In the genomic region with DNA sequence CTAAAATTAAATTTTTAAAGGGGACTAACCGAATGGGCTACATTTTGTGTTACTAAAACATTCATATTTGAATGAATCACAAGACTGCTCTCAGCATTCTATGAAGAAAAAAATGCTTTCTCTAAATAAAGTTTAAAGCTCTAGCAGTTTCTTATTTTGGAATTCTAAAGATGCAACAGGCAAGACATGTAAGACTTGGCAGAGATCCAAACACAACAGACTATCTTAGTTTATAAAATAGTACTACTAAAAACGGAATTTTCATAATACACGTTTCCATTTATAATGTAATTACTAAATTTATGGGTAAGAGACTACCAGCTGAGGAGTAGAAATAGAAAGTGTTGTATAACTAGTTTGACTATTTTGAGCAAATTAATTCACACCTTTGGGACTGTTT, we compare ENCODE assay signal across 33 mouse cellular contexts. TPM values are rescaled to one million over a fixed set of nuclear protein-coding genes. Genes with fewer than 3 reads are reported as not detected.
DNase-seq lines count a peak whose midpoint lies in the region; ATAC-seq and TF ChIP-seq lines count a peak whose summit lies in the region.
"Had no signal": no experiment of that assay in that cellular context is flagged by ENCODE, and none has a peak within 500 bp of the region (broad histone marks: within the 10 kb centered on the region; RNA-seq: fewer than 3 reads in every experiment).

No protein-coding gene starts in this region.

- WGBS in forebrain, embryonic 14.5 days, result 91% methylated on average over 3 of the region's 3 CpGs
- 71% methylated on average over 3 of the region's 3 CpGs for WGBS in forebrain, embryonic 16.5 days
- 57% methylated on average over 3 of the region's 3 CpGs for WGBS in kidney, adult 2 months
- 40% methylated on average over 3 of the region's 3 CpGs for WGBS in lung, postnatal 0 days

- no peaks in the 10 kb centered on the region for H3K36me3 ChIP-seq in forebrain, embryonic 14.5 days (ENCODE audit: control insufficient read depth, insufficient read depth, low read length)
- H3K36me3 ChIP-seq in forebrain, embryonic 16.5 days (ENCODE audit: control insufficient read depth, insufficient read depth), result 0 out of 2 replicates have a peak, but pooled peaks cover 2% of the 10 kb centered on the region
- peaks cover 2% of the 10 kb centered on the region; the same call in 1 of the 2 replicates for H3K36me3 ChIP-seq in kidney, adult 2 months (ENCODE audit: control insufficient read depth, insufficient read depth, low read length)
- H3K36me3 ChIP-seq in lung, postnatal 0 days (ENCODE audit: insufficient read depth, low read length), result no peaks in the 10 kb centered on the region
- H3K36me3 ChIP-seq: limb, embryonic 15.5 days; neural tube, embryonic 15.5 days had no signal

- H3K27ac ChIP-seq in forebrain, embryonic 14.5 days (ENCODE audit: low read depth, low read length), result no peak overlapping the region
- H3K27ac ChIP-seq in forebrain, embryonic 16.5 days (ENCODE audit: low read length), result no peak overlapping the region
- no peak overlapping the region for H3K27ac ChIP-seq in kidney, adult 2 months (ENCODE audit: insufficient read depth, low read depth, low read length)
- H3K27ac ChIP-seq in lung, postnatal 0 days (ENCODE audit: low read length), result no peak overlapping the region
- H3K27ac ChIP-seq: hindbrain, embryonic 14.5 days; limb, embryonic 15.5 days; liver, embryonic 13.5 days; midbrain, embryonic 12.5 days; neural tube, embryonic 15.5 days; stomach, postnatal 0 days had no signal

- no peak overlapping the region for H3K4me2 ChIP-seq in forebrain, embryonic 14.5 days (ENCODE audit: low read length)
- H3K4me2 ChIP-seq in forebrain, embryonic 16.5 days (ENCODE audit: low read length), result no peak overlapping the region
- H3K4me2 ChIP-seq in lung, postnatal 0 days (replicated peaks; ENCODE audit: low read depth, low read length), result no peak overlapping the region
- H3K4me2 ChIP-seq: heart, embryonic 12.5 days; hindbrain, embryonic 14.5 days; limb, embryonic 15.5 days; liver, embryonic 13.5 days; midbrain, embryonic 12.5 days; neural tube, embryonic 15.5 days had no signal

- H3K9ac ChIP-seq in forebrain, embryonic 14.5 days (ENCODE audit: low read length), result no peak overlapping the region
- no peak overlapping the region for H3K9ac ChIP-seq in forebrain, embryonic 16.5 days (replicated peaks; ENCODE audit: low read depth, low read length)
- no peak overlapping the region for H3K9ac ChIP-seq in lung, postnatal 0 days (replicated peaks; ENCODE audit: low read depth)
- H3K9ac ChIP-seq: heart, embryonic 12.5 days; hindbrain, embryonic 14.5 days; limb, embryonic 15.5 days; liver, embryonic 13.5 days; midbrain, embryonic 12.5 days; neural tube, embryonic 15.5 days had no signal

- no peak for TF ChIP-seq POLR2A in kidney, adult 2 months (IDR thresholded peaks at IDR 0.05; ENCODE audit: low read depth, low read length)
- no peak for TF ChIP-seq POLR2A in brain, embryonic 14.5 days (IDR thresholded peaks at IDR 0.05; ENCODE audit: borderline replicate concordance, extremely low read depth, insufficient read depth, insufficient read length, poor library complexity, severe bottlenecking)

- TF ChIP-seq EP300 in lung, postnatal 0 days (IDR thresholded peaks at IDR 0.05), result no peak

- no peak overlapping the region for H3K4me3 ChIP-seq in forebrain, embryonic 14.5 days (ENCODE audit: low read depth, low read length)
- H3K4me3 ChIP-seq in forebrain, embryonic 16.5 days (replicated peaks; ENCODE audit: low read length), result no peak overlapping the region
- H3K4me3 ChIP-seq in kidney, adult 2 months (ENCODE audit: insufficient read depth, low read depth, low read length), result no peak overlapping the region
- no peak overlapping the region for H3K4me3 ChIP-seq in lung, postnatal 0 days (ENCODE audit: low read depth, low read length)
- H3K4me3 ChIP-seq: heart, embryonic 12.5 days; limb, embryonic 15.5 days; liver, embryonic 13.5 days; midbrain, embryonic 12.5 days; neural tube, embryonic 15.5 days had no signal

- TF ChIP-seq CTCF in kidney, adult 2 months (conservative IDR thresholded peaks at IDR 0.05; ENCODE audit: insufficient read depth, insufficient read length, low read depth, low read length), result no peak
- TF ChIP-seq CTCF in lung, postnatal 0 days (IDR thresholded peaks at IDR 0.05), result no peak
- TF ChIP-seq CTCF in brain, embryonic 14.5 days (IDR thresholded peaks at IDR 0.05; ENCODE audit: borderline replicate concordance, extremely low read depth, insufficient read depth, insufficient read length), result no peak

- H3K27me3 ChIP-seq in forebrain, embryonic 14.5 days (replicated peaks; ENCODE audit: control insufficient read depth, insufficient read depth, low read length), result no peaks in the 10 kb centered on the region
- H3K27me3 ChIP-seq in forebrain, embryonic 16.5 days (replicated peaks; ENCODE audit: control insufficient read depth, insufficient read depth, low read length), result no peaks in the 10 kb centered on the region
- H3K27me3 ChIP-seq in kidney, adult 2 months (replicated peaks; ENCODE audit: control insufficient read depth, insufficient read depth, low read length), result no peaks in the 10 kb centered on the region
- no peaks in the 10 kb centered on the region for H3K27me3 ChIP-seq in lung, postnatal 0 days (replicated peaks; ENCODE audit: insufficient read depth, low read length)
- H3K27me3 ChIP-seq: heart, embryonic 12.5 days; limb, embryonic 15.5 days; liver, embryonic 13.5 days; midbrain, embryonic 12.5 days; neural tube, embryonic 15.5 days had no signal

- no peaks in the 10 kb centered on the region for H3K4me1 ChIP-seq in forebrain, embryonic 14.5 days (ENCODE audit: control insufficient read depth, insufficient read depth, low read length)
- H3K4me1 ChIP-seq in forebrain, embryonic 16.5 days (replicated peaks; ENCODE audit: control insufficient read depth, insufficient read depth, low read length), result no peaks in the 10 kb centered on the region
- H3K4me1 ChIP-seq in kidney, adult 2 months (ENCODE audit: control insufficient read depth, insufficient read depth, low read length), result peaks cover 2% of the 10 kb centered on the region; the same call in 1 of the 2 replicates
- no peaks in the 10 kb centered on the region for H3K4me1 ChIP-seq in lung, postnatal 0 days (ENCODE audit: insufficient read depth, low read depth, low read length)
- H3K4me1 ChIP-seq: limb, embryonic 15.5 days; midbrain, embryonic 12.5 days; neural tube, embryonic 15.5 days had no signal

- ATAC-seq in forebrain, embryonic 14.5 days, result no peak
- no peak for ATAC-seq in forebrain, embryonic 16.5 days
- no peak for ATAC-seq in lung, postnatal 0 days
- ATAC-seq: inflammation-experienced regulatory T-cells, adult 6 months had no signal

- H3K9me3 ChIP-seq in forebrain, embryonic 14.5 days (replicated peaks; ENCODE audit: control insufficient read depth, low read length), result no peaks in the 10 kb centered on the region
- no peaks in the 10 kb centered on the region for H3K9me3 ChIP-seq in forebrain, embryonic 16.5 days (ENCODE audit: control insufficient read depth, low read length)
- H3K9me3 ChIP-seq in lung, postnatal 0 days (ENCODE audit: low read length), result no peaks in the 10 kb centered on the region
- H3K9me3 ChIP-seq: heart, embryonic 12.5 days; limb, embryonic 15.5 days; liver, embryonic 13.5 days; midbrain, embryonic 12.5 days; neural tube, embryonic 15.5 days had no signal

- DNase-seq in forebrain, embryonic 14.5 days (ENCODE audit: low spot score), result peak; percentile 40
- peak; percentile 17 for DNase-seq in kidney, adult 2 months
- no peak for DNase-seq in kidney, adult 11 months
- DNase-seq in lung, postnatal 0 days (ENCODE audit: low spot score), result peak; percentile 56
- DNase-seq in lung, adult 18-20 months, result no peak
- peak; percentile 7 for DNase-seq in brain, embryonic 14.5 days (ENCODE audit: low read depth)
- no peak for DNase-seq in spleen, postnatal 36 days (ENCODE audit: low spot score in 2 of 2)
- DNase-seq: adrenal gland, adult 2 months; adrenal gland, postnatal 36 days; cerebellum, adult 8-10 months; cerebellum, postnatal 25 days; gastrocnemius, postnatal 25 days; heart, adult 11 months; heart, postnatal 4 days; kidney, adult 8-10 months; kidney, postnatal 10 days; layer of hippocampus, adult 9-11 months; liver, embryonic 13.5 days; lung, adult 2 months; lung, postnatal 36 days; retina, postnatal 1 day; right cerebral cortex, postnatal 25 days; spleen, adult 18-20 months; thymus, adult 2 months; thymus, postnatal 36 days had no signal

RNA-seq across cellular contexts. Expression of a gene that starts 30.2 kb away (rescaled TPM):
- polyA plus RNA-seq in forebrain, embryonic 14.5 days (2014; fragmentation: Nextera tagmentation; extraction: Ambion mirVana), result 26.4 and 27.2 TPM in 2 replicates
- polyA plus RNA-seq in forebrain, embryonic 16.5 days (2015; fragmentation: Nextera tagmentation; extraction: Ambion mirVana), result 25.0 and 29.3 TPM in 2 replicates
- polyA plus RNA-seq in kidney, adult 2 months (2012; rRNA removed), result 12.7 and 13.6 TPM in 2 replicates
- polyA plus RNA-seq in lung, postnatal 0 days (2015; fragmentation: Nextera tagmentation; extraction: Ambion mirVana), result 56.6 and 57.5 TPM in 2 replicates
- 19.6 TPM in 2 replicates for polyA plus RNA-seq in brain, embryonic 14.5 days (2012; rRNA removed)

Comparison
In these comparisons a context has a peak if more than half of its experiments do, and no peak if none do; other contexts are left out.
1. DNase-seq: peak in forebrain, embryonic 14.5 days (single experiment), kidney, adult 2 months (single experiment), lung, postnatal 0 days (single experiment) and brain, embryonic 14.5 days (single experiment); none in kidney, adult 11 months (single experiment), lung, adult 18-20 months (0 of 2) and spleen, postnatal 36 days (0 of 2).